Mouse (Mus musculus): ENCODE results near the gene Riok1. TPM values are rescaled to one million over a fixed set of nuclear protein-coding genes. Genes with fewer than 3 reads are reported as not detected.

Riok1 gene
- polyA plus RNA-seq (2012; fragmentation: generic; extraction: Trizol), result 11.8 TPM
- long read RNA-seq, experiment 1, transcript Riok1-201 (17 exons, 2,738 nt), result major isoform, 27 of 37 reads
- long read RNA-seq, experiment 1, partial matches to known transcripts, result 5 of 37 reads
- long read RNA-seq, experiment 1, other reads (novel, unspliced or antisense), result 4 of 37 reads
- long read RNA-seq, experiment 2, transcript Riok1-201 (17 exons, 2,738 nt), result major isoform, 132 of 205 reads
- long read RNA-seq, experiment 2, partial matches to known transcripts, result 48 of 205 reads
- long read RNA-seq, experiment 2, other reads (novel, unspliced or antisense), result 24 of 205 reads

- Histone ChIP-seq H3K79me3 (ENCODE audit: low read depth) (peaks cover 23% of the 10 kb centered on the region), H3K4me3 (ENCODE audit: insufficient read depth, poor library complexity, severe bottlenecking) (peak within 1 kb of the TSS; percentile 95), H3K36me3 (ENCODE audit: control insufficient read depth, insufficient read depth) (peaks cover 17% of the 10 kb centered on the region), H3K27me3 (ENCODE audit: control insufficient read depth, insufficient read depth, insufficient read length) (no peaks in the 10 kb centered on the region), H3K79me2 (ENCODE audit: control insufficient read depth, insufficient read depth) (peaks cover 38% of the 10 kb centered on the region), H3ac (ENCODE audit: control insufficient read depth, insufficient read length, low read depth) (peak within 1 kb of the TSS; percentile 80)
- TF ChIP-seq CTCF (IDR thresholded peaks at IDR 0.05; ENCODE audit: control insufficient read depth, insufficient read depth, insufficient read length), result no peak
- no peak for TF ChIP-seq USF1 (IDR thresholded peaks at IDR 0.05; ENCODE audit: low read depth)
- no peak for TF ChIP-seq FOSL1 (IDR thresholded peaks at IDR 0.05; ENCODE audit: insufficient read depth, low read length, poor library complexity, severe bottlenecking)
- TF ChIP-seq MYOD1 (IDR thresholded peaks at IDR 0.05; ENCODE audit: control insufficient read depth, insufficient read length, low read depth), result no peak
- no peak for TF ChIP-seq CEBPB (IDR thresholded peaks at IDR 0.05; ENCODE audit: low read depth)
- TF ChIP-seq MAX (IDR thresholded peaks at IDR 0.05), result no peak
- no peak for TF ChIP-seq MYOG (IDR thresholded peaks at IDR 0.05; ENCODE audit: control insufficient read depth, extremely low read depth, insufficient read length)
These were observed at the start of gene Riok1 for GRCm38 (mm10) chr13:38036343-38037043. Gene Riok1 (plus strand): TSS chr13:38036995.

GRCm38 (mm10) chr13:37989701-37990100 lies 47.1 kb upstream of the Riok1 start:
- no peak overlapping the region for H3K4me3 ChIP-seq (ENCODE audit: insufficient read depth, poor library complexity, severe bottlenecking)
- H3K79me2 ChIP-seq (ENCODE audit: control insufficient read depth, insufficient read depth), result peaks cover 65% of the 10 kb centered on the region
- H3K36me3 ChIP-seq (ENCODE audit: control insufficient read depth, insufficient read depth), result peaks cover 69% of the 10 kb centered on the region
- TF ChIP-seq CTCF (IDR thresholded peaks at IDR 0.05; ENCODE audit: control insufficient read depth, insufficient read depth, insufficient read length), result no peak
- TF ChIP-seq USF1 (IDR thresholded peaks at IDR 0.05; ENCODE audit: low read depth), result no peak
- TF ChIP-seq CEBPB (IDR thresholded peaks at IDR 0.05; ENCODE audit: low read depth), result no peak
- TF ChIP-seq MYOD1 (IDR thresholded peaks at IDR 0.05; ENCODE audit: control insufficient read depth, insufficient read length, low read depth), result no peak
- TF ChIP-seq MYOG (IDR thresholded peaks at IDR 0.05; ENCODE audit: control insufficient read depth, extremely low read depth, insufficient read length), result no peak
- no peak for TF ChIP-seq MAX (IDR thresholded peaks at IDR 0.05)
- no peak for TF ChIP-seq FOSL1 (IDR thresholded peaks at IDR 0.05; ENCODE audit: insufficient read depth, low read length, poor library complexity, severe bottlenecking)
- H3K79me3 ChIP-seq (ENCODE audit: low read depth), result peaks cover 45% of the 10 kb centered on the region
- H3ac ChIP-seq (ENCODE audit: control insufficient read depth, insufficient read length, low read depth), result no peak overlapping the region
- no peaks in the 10 kb centered on the region for H3K27me3 ChIP-seq (ENCODE audit: control insufficient read depth, insufficient read depth, insufficient read length)

- Histone ChIP-seq H3K79me2 (ENCODE audit: control insufficient read depth, insufficient read depth) (peaks cover 60% of the 10 kb centered on the region), H3K79me3 (ENCODE audit: low read depth) (peaks cover 42% of the 10 kb centered on the region), H3K36me3 (ENCODE audit: control insufficient read depth, insufficient read depth) (peaks cover 38% of the 10 kb centered on the region), H3K4me3 (ENCODE audit: insufficient read depth, poor library complexity, severe bottlenecking) (peak overlapping the region; percentile 75), H3K27me3 (ENCODE audit: control insufficient read depth, insufficient read depth, insufficient read length) (no peaks in the 10 kb centered on the region), H3ac (ENCODE audit: control insufficient read depth, insufficient read length, low read depth) (peak overlapping the region; percentile 85)
- TF ChIP-seq CEBPB (IDR thresholded peaks at IDR 0.05; ENCODE audit: low read depth) (peak; percentile 52), CTCF (IDR thresholded peaks at IDR 0.05; ENCODE audit: control insufficient read depth, insufficient read depth, insufficient read length) (no peak), MYOD1 (IDR thresholded peaks at IDR 0.05; ENCODE audit: control insufficient read depth, insufficient read length, low read depth) (no peak), FOSL1 (IDR thresholded peaks at IDR 0.05; ENCODE audit: insufficient read depth, low read length, poor library complexity, severe bottlenecking) (no peak), MYOG (IDR thresholded peaks at IDR 0.05; ENCODE audit: control insufficient read depth, extremely low read depth, insufficient read length) (no peak), MAX (IDR thresholded peaks at IDR 0.05) (no peak), USF1 (IDR thresholded peaks at IDR 0.05; ENCODE audit: low read depth) (no peak)
These were observed 44.0 kb upstream of the Riok1 start for GRCm38 (mm10) chr13:37992638-37993371.

GRCm38 (mm10) chr13:37993376-37993703 lies 43.5 kb upstream of the Riok1 start:
- TF ChIP-seq MYOD1 (IDR thresholded peaks at IDR 0.05; ENCODE audit: control insufficient read depth, insufficient read length, low read depth) (no peak), MAX (IDR thresholded peaks at IDR 0.05) (no peak), FOSL1 (IDR thresholded peaks at IDR 0.05; ENCODE audit: insufficient read depth, low read length, poor library complexity, severe bottlenecking) (no peak), MYOG (IDR thresholded peaks at IDR 0.05; ENCODE audit: control insufficient read depth, extremely low read depth, insufficient read length) (no peak), CEBPB (IDR thresholded peaks at IDR 0.05; ENCODE audit: low read depth) (no peak), USF1 (IDR thresholded peaks at IDR 0.05; ENCODE audit: low read depth) (no peak), CTCF (IDR thresholded peaks at IDR 0.05; ENCODE audit: control insufficient read depth, insufficient read depth, insufficient read length) (no peak)
- Histone ChIP-seq H3K79me2 (ENCODE audit: control insufficient read depth, insufficient read depth) (peaks cover 57% of the 10 kb centered on the region), H3K27me3 (ENCODE audit: control insufficient read depth, insufficient read depth, insufficient read length) (peaks cover 4% of the 10 kb centered on the region), H3K4me3 (ENCODE audit: insufficient read depth, poor library complexity, severe bottlenecking) (peak overlapping the region; percentile 75), H3K79me3 (ENCODE audit: low read depth) (peaks cover 39% of the 10 kb centered on the region), H3ac (ENCODE audit: control insufficient read depth, insufficient read length, low read depth) (peak overlapping the region; percentile 88), H3K36me3 (ENCODE audit: control insufficient read depth, insufficient read depth) (peaks cover 33% of the 10 kb centered on the region)

- H3K79me3 ChIP-seq (ENCODE audit: low read depth), result peaks cover 38% of the 10 kb centered on the region
- peak within 1 kb of the TSS; percentile 88 for H3ac ChIP-seq (ENCODE audit: control insufficient read depth, insufficient read length, low read depth)
- peaks cover 5% of the 10 kb centered on the region for H3K27me3 ChIP-seq (ENCODE audit: control insufficient read depth, insufficient read depth, insufficient read length)
- peak within 1 kb of the TSS; percentile 75 for H3K4me3 ChIP-seq (ENCODE audit: insufficient read depth, poor library complexity, severe bottlenecking)
- peaks cover 52% of the 10 kb centered on the region for H3K79me2 ChIP-seq (ENCODE audit: control insufficient read depth, insufficient read depth)
- peaks cover 28% of the 10 kb centered on the region for H3K36me3 ChIP-seq (ENCODE audit: control insufficient read depth, insufficient read depth)
- no peak for TF ChIP-seq MYOD1 (IDR thresholded peaks at IDR 0.05; ENCODE audit: control insufficient read depth, insufficient read length, low read depth)
- no peak for TF ChIP-seq CEBPB (IDR thresholded peaks at IDR 0.05; ENCODE audit: low read depth)
- no peak for TF ChIP-seq CTCF (IDR thresholded peaks at IDR 0.05; ENCODE audit: control insufficient read depth, insufficient read depth, insufficient read length)
- no peak for TF ChIP-seq MAX (IDR thresholded peaks at IDR 0.05)
- peak; percentile 77 for TF ChIP-seq USF1 (IDR thresholded peaks at IDR 0.05; ENCODE audit: low read depth)
These were observed 42.9 kb upstream of the Riok1 start, which contains the start of gene Ssr1 for GRCm38 (mm10) chr13:37993704-37994404. Gene Ssr1 (minus strand): TSS chr13:37994217.
